Mouse (Mus musculus) MEL (cell line): ENCODE data around the gene Cachd1. TPM values are rescaled to one million over a fixed set of nuclear protein-coding genes. Genes with fewer than 3 reads are reported as not detected.

Experiments used
- DNase-seq: peaks from one replicate; pipeline ENCODE4 v3.0.0; 2011; ENCODE audit warnings: low read depth, low spot score
- H3K27ac ChIP-seq: 2 replicates; pipeline ENCODE4 v1.5.1; 2012; ENCODE audit warnings: low read depth, mild to moderate bottlenecking, control low read depth, low read length, moderate library complexity; ENCODE audit not compliant: control insufficient read depth
- H3K27me3 ChIP-seq, 2 experiments: fragments of 150-350 bp in 1 of 2; sonication (generic) in 1 of 2; 2 replicates each; pipeline ENCODE4 v1.6.1; 2012; ENCODE audit warnings: low read length in 2 of 2, mild to moderate bottlenecking in 2 of 2, improper control_type of control experiment in 1 of 2, moderate library complexity in 1 of 2; ENCODE audit not compliant: insufficient read depth in 2 of 2, control insufficient read depth in 1 of 2
- H3K36me3 ChIP-seq, 2 experiments: 2 replicates each; pipeline ENCODE4 v1.6.1; 2012 to 2014; ENCODE audit warnings: low read length in 2 of 2, improper control_type of control experiment in 1 of 2, inconsistent platforms in 1 of 2, mild to moderate bottlenecking in 1 of 2; ENCODE audit not compliant: insufficient read depth in 2 of 2, control insufficient read depth in 1 of 2
- H3K4me1 ChIP-seq, 2 experiments: fragments of 150-350 bp in 1 of 2; sonication (generic) in 1 of 2; 2 replicates each; pipeline ENCODE4 v1.6.1; 2012; ENCODE audit warnings: low read length in 2 of 2, improper control_type of control experiment in 1 of 2, mild to moderate bottlenecking in 1 of 2; ENCODE audit not compliant: insufficient read depth in 2 of 2, control insufficient read depth in 1 of 2
- H3K4me3 ChIP-seq, 2 experiments: fragments of 150-350 bp in 1 of 2; sonication (generic) in 1 of 2; 2 replicates each; pipeline ENCODE4 v1.5.1; 2012; ENCODE audit warnings: low read depth in 2 of 2, low read length in 2 of 2, mild to moderate bottlenecking in 2 of 2, moderate library complexity in 2 of 2, control low read depth in 1 of 2, improper control_type of control experiment in 1 of 2; ENCODE audit not compliant: control insufficient read depth in 1 of 2, insufficient read depth in 1 of 2
- H3K79me2 ChIP-seq: 2 replicates; pipeline ENCODE4 v1.6.1; 2012; ENCODE audit warnings: mild to moderate bottlenecking, low read length, moderate library complexity; ENCODE audit not compliant: control insufficient read depth, poor library complexity, insufficient read depth
- H3K9ac ChIP-seq: 2 replicates; pipeline ENCODE4 v1.6.1; 2012; ENCODE audit warnings: low read depth, mild to moderate bottlenecking, control low read depth, low read length, moderate library complexity; ENCODE audit not compliant: control insufficient read depth, poor library complexity, severe bottlenecking
- H3K9me3 ChIP-seq: fragments of 150-350 bp; sonication (generic); replicated peaks from 2 replicates; pipeline ENCODE4 v1.6.1; 2012; ENCODE audit warnings: mild to moderate bottlenecking, low read length, improper control_type of control experiment, moderate library complexity; ENCODE audit not compliant: insufficient read depth
- BHLHE40 ChIP-seq: IDR thresholded peaks from 2 replicates; pipeline ENCODE4 v1.6.1; 2012; ENCODE audit warnings: low read depth, mild to moderate bottlenecking, inconsistent platforms, low read length, improper control_type of control experiment, borderline replicate concordance
- E2F4 ChIP-seq: IDR thresholded peaks from 2 replicates; pipeline ENCODE4 v1.6.1; 2011; ENCODE audit warnings: low read depth, low read length, improper control_type of control experiment, borderline replicate concordance
- ELF1 ChIP-seq: IDR thresholded peaks from 2 replicates; pipeline ENCODE4 v1.6.1; 2014; ENCODE audit warnings: low read depth, mild to moderate bottlenecking, inconsistent platforms, low read length, improper control_type of control experiment, moderate library complexity
- HCFC1 ChIP-seq: IDR thresholded peaks from 2 replicates; pipeline ENCODE4 v1.6.1; 2012; ENCODE audit warnings: low read depth, mild to moderate bottlenecking, inconsistent platforms, low read length, improper control_type of control experiment, moderate library complexity
- JUND ChIP-seq: IDR thresholded peaks from 2 replicates; pipeline ENCODE4 v1.6.1; 2011; ENCODE audit warnings: low read depth, mild to moderate bottlenecking, improper control_type of control experiment, low read length
- MAX ChIP-seq: IDR thresholded peaks from 2 replicates; pipeline ENCODE4 v1.6.1; 2011; ENCODE audit warnings: low read length, improper control_type of control experiment
- MXI1 ChIP-seq: IDR thresholded peaks from 2 replicates; pipeline ENCODE4 v1.6.1; 2011; ENCODE audit warnings: mild to moderate bottlenecking, low read depth, low read length, improper control_type of control experiment
- MYB ChIP-seq: IDR thresholded peaks from 2 replicates; pipeline ENCODE4 v1.6.1; 2011; ENCODE audit warnings: mild to moderate bottlenecking, low read depth, low read length, improper control_type of control experiment
- NELFE ChIP-seq: IDR thresholded peaks from 2 replicates; pipeline ENCODE4 v1.6.1; 2011; ENCODE audit warnings: low read depth, low read length, improper control_type of control experiment
- SIN3A ChIP-seq: IDR thresholded peaks from 2 replicates; pipeline ENCODE4 v1.6.1; 2012; ENCODE audit warnings: low read length, improper control_type of control experiment, inconsistent platforms
- TAL1 ChIP-seq: IDR thresholded peaks from 2 replicates; pipeline ENCODE4 v1.6.1; 2012; ENCODE audit warnings: mild to moderate bottlenecking, inconsistent platforms, low read length, moderate library complexity, mixed read lengths
- TBP ChIP-seq: IDR thresholded peaks from 2 replicates; pipeline ENCODE4 v1.8.0; 2011; ENCODE audit warnings: low read depth, low read length, improper control_type of control experiment
- USF2 ChIP-seq, 2 experiments: IDR thresholded peaks; 2 replicates each; pipeline ENCODE4 v1.6.1; 2011 to 2012; ENCODE audit warnings: improper control_type of control experiment in 2 of 2, low read length in 2 of 2, borderline replicate concordance in 1 of 2, inconsistent platforms in 1 of 2, low read depth in 1 of 2, mild to moderate bottlenecking in 1 of 2; ENCODE audit not compliant: insufficient read depth in 1 of 2
- polyA plus RNA-seq, 2 experiments: library from polyadenylated mRNA; stranded (reverse) in 1 of 2; unstranded in 1 of 2; fragments of >175 nt in 1 of 2; fragments of >200 nt in 1 of 2; gene quantifications; 2 replicates each; pipeline versions ENCODE4 v1.2.1 to v1.2.4; 2012; ENCODE audit warnings: low replicate concordance in 2 of 2, low read depth in 1 of 2; ENCODE audit not compliant: insufficient read length in 2 of 2, insufficient read depth in 1 of 2, missing spikeins in 1 of 2
- total RNA-seq: library from RNA; depleted of rRNA; stranded (reverse); fragments of 300-350 nt; gene quantifications from 2 replicates; pipeline ENCODE4 v1.2.3, GENCODE M21; 2012

Cachd1 gene
- total and polyA plus RNA-seq, 3 experiments: 4.0 to 15.8 TPM; not detected in 1

- DNase-seq: no peak
- no peak for TF ChIP-seq BHLHE40
- TF ChIP-seq ELF1: no peak
- TF ChIP-seq TBP: no peak
- TF ChIP-seq USF2 (IDR thresholded peaks at IDR 0.05; ENCODE audit: borderline replicate concordance in 1 of 2, insufficient read depth in 1 of 2, low read depth in 1 of 2, low read length in 2 of 2): no peak
- no peak for TF ChIP-seq JUND
- no peak for TF ChIP-seq MYB
- H3K9ac ChIP-seq: no peak overlapping the region
- no peaks in the 10 kb centered on the region for H3K36me3 ChIP-seq
- H3K4me3 ChIP-seq: no peak overlapping the region
- no peaks in the 10 kb centered on the region for H3K4me1 ChIP-seq
- H3K79me2 ChIP-seq: no peaks in the 10 kb centered on the region
- no peak overlapping the region for H3K27ac ChIP-seq
- no peaks in the 10 kb centered on the region; a peak in 1 of 4 replicates for H3K27me3 ChIP-seq
- no peaks in the 10 kb centered on the region for H3K9me3 ChIP-seq
Observed at GRCm38 (mm10) chr4:100944276-100944675, 167.8 kb downstream of the Cachd1 start.

GRCm38 (mm10) chr4:100945171-100945899 is 168.9 kb downstream of the Cachd1 start:
- Histone ChIP-seq H3K36me3 (no peaks in the 10 kb centered on the region), H3K9me3 (no peaks in the 10 kb centered on the region), H3K79me2 (no peaks in the 10 kb centered on the region), H3K4me1 (no peaks in the 10 kb centered on the region), H3K4me3 (no peak overlapping the region), H3K9ac (no peak overlapping the region), H3K27ac (no peak overlapping the region), H3K27me3 (no peaks in the 10 kb centered on the region; a peak in 1 of 4 replicates)
- no peak for DNase-seq
- TF ChIP-seq E2F4: no peak
- no peak for TF ChIP-seq SIN3A
- TF ChIP-seq HCFC1: no peak
- TF ChIP-seq MXI1: no peak
- no peak for TF ChIP-seq TAL1
- TF ChIP-seq NELFE: no peak
- TF ChIP-seq BHLHE40: no peak
- no peak for TF ChIP-seq MAX
